Mouse (Mus musculus): ENCODE measurements around the gene Nrn1l. TPM values are rescaled to one million over a fixed set of nuclear protein-coding genes. Genes with fewer than 3 reads are reported as not detected.

The Nrn1l gene
- 3.1 and 7.0 TPM in 2 replicates for polyA plus RNA-seq (2012; ENCODE audit: low replicate concordance)

GRCm38 (mm10) chr8:105893339-105893738 is at the start of gene Nrn1l:
Gene Nrn1l (plus strand): TSS chr8:105893567.

GRCm38 (mm10) chr8:105853178-105853577 is 40.2 kb upstream of the Nrn1l start, which contains the start of gene Cenpt:
Gene Cenpt (minus strand): TSS chr8:105853278.

GRCm38 (mm10) chr8:105854715-105855216 is 38.6 kb upstream of the Nrn1l start, which contains the start of gene Thap11:
Gene Thap11 (plus strand): TSS chr8:105855132.

GRCm38 (mm10) chr8:105860143-105860981 is 33.0 kb upstream of the Nrn1l start, which contains the start of gene Nutf2:
Gene Nutf2 (plus strand): TSS chr8:105860580.

DNA sequence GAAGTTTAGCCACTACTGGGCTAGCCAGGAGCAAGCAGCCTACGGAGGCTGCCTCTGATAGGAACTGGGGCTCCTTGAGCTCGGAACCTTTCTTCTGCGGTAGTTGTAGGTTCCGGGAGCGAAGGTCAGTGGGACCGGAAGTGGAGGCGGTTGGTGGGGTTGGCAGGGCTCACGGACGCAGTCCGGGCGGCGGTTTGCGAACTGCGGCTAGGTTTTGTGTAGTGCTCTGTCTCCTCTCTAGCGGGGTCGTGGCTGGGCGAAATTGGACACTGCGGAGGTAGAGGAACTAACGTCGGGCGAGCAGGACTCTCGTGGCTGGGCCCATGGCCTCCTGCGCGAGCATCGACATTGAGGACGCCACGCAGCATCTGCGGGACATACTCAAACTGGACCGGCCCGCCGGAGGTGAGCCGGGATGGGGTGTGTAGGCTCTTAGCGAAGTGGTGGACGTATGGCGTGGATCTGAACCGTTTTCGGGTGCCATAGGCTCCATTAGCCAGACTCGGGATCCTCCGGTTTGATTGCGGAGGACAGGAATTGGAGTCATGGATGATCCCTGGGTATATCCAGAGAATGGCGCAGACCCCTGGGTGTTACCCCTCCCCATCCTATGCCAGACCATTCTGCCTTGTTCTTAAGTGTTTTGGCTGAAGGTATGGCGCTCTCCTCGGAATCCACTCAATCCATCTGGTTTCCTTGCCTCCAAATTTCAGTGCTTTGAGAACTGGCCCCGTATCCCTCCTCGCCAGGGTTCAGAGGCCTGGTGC is 12.4 kb upstream of the Nrn1l start, which contains the start of gene Edc4:
Edc4 (plus strand) TSS at position 128 of the 767 bp plus-strand sequence.

GRCm38 (mm10) chr8:105900180-105900940 is 7.0 kb downstream of the Nrn1l start, which contains the start of gene Pskh1:
Gene Pskh1 (plus strand): TSS chr8:105900441.

GRCm38 (mm10) chr8:105933762-105934161 is 40.4 kb downstream of the Nrn1l start, which contains the start of gene Ctrl:
Gene Ctrl (minus strand): TSS chr8:105933862.

DNA sequence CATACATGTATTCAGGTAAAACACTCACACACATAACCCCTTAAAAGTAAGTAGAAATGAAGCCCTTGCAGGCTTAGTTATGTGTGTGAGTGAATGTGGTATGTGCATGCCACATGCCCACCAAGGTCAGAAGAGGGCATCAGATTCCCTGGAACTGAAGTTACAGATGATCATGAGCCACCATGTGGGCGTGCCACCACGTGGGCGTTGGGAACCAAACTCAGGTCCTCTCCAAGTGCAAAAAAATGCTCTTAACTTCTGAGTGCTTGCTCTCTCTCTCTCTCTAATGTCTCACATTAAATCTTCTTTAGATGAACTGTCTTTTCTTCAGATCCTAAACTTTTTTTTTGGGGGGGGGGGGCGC is 44.9 kb downstream of the Nrn1l start, which contains the start of gene Psmb10:
Psmb10 (minus strand) TSS at position 139 of the 364 bp plus-strand sequence.

DNA sequence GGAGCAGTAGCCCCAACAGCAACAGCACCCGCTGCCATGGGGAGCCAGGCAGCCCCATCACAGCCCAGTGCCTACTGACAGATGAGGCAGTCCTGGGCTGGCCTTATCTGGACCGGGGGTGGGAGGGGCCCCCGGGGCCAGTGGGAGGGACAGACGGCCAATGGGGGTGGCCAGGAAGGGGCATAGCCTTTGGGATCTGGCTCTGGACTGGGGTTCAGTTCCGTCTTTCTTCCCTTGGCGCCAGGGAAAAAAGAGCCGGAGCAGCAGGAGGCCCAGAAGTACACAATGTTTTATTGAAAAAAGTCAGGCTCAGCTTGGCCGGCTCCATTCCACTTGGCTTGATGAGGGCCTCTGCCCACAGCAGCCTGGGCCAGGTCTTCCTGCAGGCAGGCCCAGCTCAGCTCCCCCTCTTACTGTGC is 50.0 kb downstream of the Nrn1l start, which contains the start of gene Lcat:
Lcat (minus strand) TSS at position 62 of the 419 bp plus-strand sequence.

Other genes with a start within 250 kb of the Nrn1l start
- gene Carmil2, start 207.3 kb upstream of the Nrn1l start, polyA plus RNA-seq (2012; ENCODE audit: low replicate concordance), result 30.2 and 108 TPM in 2 replicates
- gene Acd, start 192.5 kb upstream of the Nrn1l start, polyA plus RNA-seq (2012; ENCODE audit: low replicate concordance), result 16.0 and 76.2 TPM in 2 replicates
- 2.0 and 16.3 TPM in 2 replicates for gene Pard6a, start 192.4 kb upstream of the Nrn1l start, polyA plus RNA-seq (2012; ENCODE audit: low replicate concordance)
- gene 4933405L10Rik, start 185.9 kb upstream of the Nrn1l start, polyA plus RNA-seq (2012; ENCODE audit: low replicate concordance), result not detected in 2 replicates
- gene Enkd1, start 185.4 kb upstream of the Nrn1l start, polyA plus RNA-seq (2012; ENCODE audit: low replicate concordance), result 33.4 and 64.7 TPM in 2 replicates
- 4.4 and 7.9 TPM in 2 replicates for gene Gfod2, start 134.9 kb upstream of the Nrn1l start, polyA plus RNA-seq (2012; ENCODE audit: low replicate concordance)
- gene Ranbp10, start 66.2 kb upstream of the Nrn1l start, polyA plus RNA-seq (2012; ENCODE audit: low replicate concordance), result 43.5 and 111 TPM in 2 replicates
- gene Tsnaxip1, start 65.8 kb upstream of the Nrn1l start, polyA plus RNA-seq (2012; ENCODE audit: low replicate concordance), result not detected in 2 replicates
- 14.1 and 23.1 TPM in 2 replicates for gene Cenpt, start 40.3 kb upstream of the Nrn1l start, polyA plus RNA-seq (2012; ENCODE audit: low replicate concordance)
- gene Thap11, start 38.4 kb upstream of the Nrn1l start, polyA plus RNA-seq (2012; ENCODE audit: low replicate concordance), result 18.1 and 52.4 TPM in 2 replicates
- gene Nutf2, start 33.0 kb upstream of the Nrn1l start, polyA plus RNA-seq (2012; ENCODE audit: low replicate concordance), result 81.1 and 133 TPM in 2 replicates
- gene Edc4, start 12.7 kb upstream of the Nrn1l start, polyA plus RNA-seq (2012; ENCODE audit: low replicate concordance), result 14.8 and 34.3 TPM in 2 replicates
- gene Pskh1, start 6.9 kb downstream of the Nrn1l start, polyA plus RNA-seq (2012; ENCODE audit: low replicate concordance), result 4.1 and 19.3 TPM in 2 replicates
- 0.21 and 1.7 TPM in 2 replicates for gene Ctrl, start 40.3 kb downstream of the Nrn1l start, polyA plus RNA-seq (2012; ENCODE audit: low replicate concordance)
- gene Psmb10, start 44.9 kb downstream of the Nrn1l start, polyA plus RNA-seq (2012; ENCODE audit: low replicate concordance), result 109 and 171 TPM in 2 replicates
- gene Lcat, start 49.8 kb downstream of the Nrn1l start, polyA plus RNA-seq (2012; ENCODE audit: low replicate concordance), result 1.2 and 4.9 TPM in 2 replicates
- gene Slc12a4, start 72.5 kb downstream of the Nrn1l start, polyA plus RNA-seq (2012; ENCODE audit: low replicate concordance), result 28.3 and 35.5 TPM in 2 replicates
- not detected in 2 replicates for gene Dpep3, start 85.9 kb downstream of the Nrn1l start, polyA plus RNA-seq (2012; ENCODE audit: low replicate concordance)
- gene Dus2, start 97.8 kb downstream of the Nrn1l start, polyA plus RNA-seq (2012; ENCODE audit: low replicate concordance), result 2.9 and 6.0 TPM in 2 replicates
- not detected in 2 replicates for gene Dpep2nb, start 112.4 kb downstream of the Nrn1l start, polyA plus RNA-seq (2012; ENCODE audit: low replicate concordance)
- gene Ddx28, start 118.3 kb downstream of the Nrn1l start, polyA plus RNA-seq (2012; ENCODE audit: low replicate concordance), result 20.3 and 22.1 TPM in 2 replicates
- 11.8 and 20.8 TPM in 2 replicates for gene Nfatc3, start 165.3 kb downstream of the Nrn1l start, polyA plus RNA-seq (2012; ENCODE audit: low replicate concordance)
- 0.09 TPM in 1 of 2 replicates, not detected in the other for gene Esrp2, start 243.4 kb downstream of the Nrn1l start, polyA plus RNA-seq (2012; ENCODE audit: low replicate concordance)

All from leukemia stem cell, adult 10-12 weeks (primary cell).